Mouse (Mus musculus): ENCODE measurements at regions not wholly inside any gene's neighbourhood (a gene's known extent, or its start where the extent isn't known, plus 50 kb on each side); places are given as distances from the start of the nearest gene placed in this dataset.

- Histone ChIP-seq H3K9ac (ENCODE audit: low read depth, poor library complexity, severe bottlenecking) (no peak overlapping the region), H3K36me3 (ENCODE audit: control insufficient read depth, insufficient read depth, low read length, poor library complexity, severe bottlenecking) (no peaks in the 10 kb centered on the region), H3K9me3 (replicated peaks; ENCODE audit: control insufficient read depth, insufficient read depth, low read length, poor library complexity, severe bottlenecking) (no peaks in the 10 kb centered on the region), H3K27ac (ENCODE audit: insufficient read depth, low read length) (no peak overlapping the region), H3K4me3 (ENCODE audit: low read depth, low read length) (no peak overlapping the region), H3K27me3 (ENCODE audit: control insufficient read depth, insufficient read depth, low read length, poor library complexity, severe bottlenecking) (no peaks in the 10 kb centered on the region), H3K4me1 (ENCODE audit: control insufficient read depth, insufficient read depth, low read length) (peaks cover 10% of the 10 kb centered on the region)
- TF ChIP-seq EP300 (IDR thresholded peaks at IDR 0.05; ENCODE audit: insufficient read depth, low read depth, low read length) (no peak), CTCF (IDR thresholded peaks at IDR 0.05; ENCODE audit: low read depth, low read length) (no peak)
Observed at GRCm38 (mm10) chr9:61631097-61631496, 258.9 kb downstream of the Tle3 start.

- H3K36me3 ChIP-seq (ENCODE audit: control insufficient read depth, insufficient read depth, low read length, poor library complexity, severe bottlenecking) = no peaks in the 10 kb centered on the region
- no peaks in the 10 kb centered on the region for H3K27me3 ChIP-seq (ENCODE audit: control insufficient read depth, insufficient read depth, low read length, poor library complexity, severe bottlenecking)
- H3K9ac ChIP-seq (ENCODE audit: low read depth, poor library complexity, severe bottlenecking) = no peak overlapping the region
- H3K4me1 ChIP-seq (ENCODE audit: control insufficient read depth, insufficient read depth, low read length) = peaks cover 11% of the 10 kb centered on the region
- no peak for TF ChIP-seq CTCF (IDR thresholded peaks at IDR 0.05; ENCODE audit: low read depth, low read length)
- TF ChIP-seq POLR2A (IDR thresholded peaks at IDR 0.05; ENCODE audit: insufficient read depth, low read length) = no peak
- no peak for TF ChIP-seq EP300 (IDR thresholded peaks at IDR 0.05; ENCODE audit: insufficient read depth, low read depth, low read length)
- no peak overlapping the region for H3K27ac ChIP-seq (ENCODE audit: insufficient read depth, low read length)
- H3K9me3 ChIP-seq (replicated peaks; ENCODE audit: control insufficient read depth, insufficient read depth, low read length, poor library complexity, severe bottlenecking) = no peaks in the 10 kb centered on the region
- H3K4me3 ChIP-seq (ENCODE audit: low read depth, low read length) = no peak overlapping the region
Observed at GRCm38 (mm10) chr9:61627801-61628574, 255.8 kb downstream of the Tle3 start.

- Histone ChIP-seq H3K4me1 (ENCODE audit: control insufficient read depth, insufficient read depth, low read length) (peaks cover 15% of the 10 kb centered on the region), H3K27ac (ENCODE audit: insufficient read depth, low read length) (no peak overlapping the region), H3K9ac (ENCODE audit: low read depth, poor library complexity, severe bottlenecking) (no peak overlapping the region), H3K27me3 (ENCODE audit: control insufficient read depth, insufficient read depth, low read length, poor library complexity, severe bottlenecking) (no peaks in the 10 kb centered on the region), H3K9me3 (replicated peaks; ENCODE audit: control insufficient read depth, insufficient read depth, low read length, poor library complexity, severe bottlenecking) (no peaks in the 10 kb centered on the region), H3K36me3 (ENCODE audit: control insufficient read depth, insufficient read depth, low read length, poor library complexity, severe bottlenecking) (no peaks in the 10 kb centered on the region), H3K4me3 (ENCODE audit: low read depth, low read length) (no peak overlapping the region)
- TF ChIP-seq POLR2A (IDR thresholded peaks at IDR 0.05; ENCODE audit: insufficient read depth, low read length) (no peak), EP300 (IDR thresholded peaks at IDR 0.05; ENCODE audit: insufficient read depth, low read depth, low read length) (peak; percentile 54; the same call in 1 of the 2 replicates)
Observed at GRCm38 (mm10) chr9:61622933-61623332, 250.8 kb downstream of the Tle3 start.

- H3K36me3 ChIP-seq (ENCODE audit: control insufficient read depth, insufficient read depth, low read length, poor library complexity, severe bottlenecking) = no peaks in the 10 kb centered on the region
- H3K27me3 ChIP-seq (ENCODE audit: control insufficient read depth, insufficient read depth, low read length, poor library complexity, severe bottlenecking) = no peaks in the 10 kb centered on the region
- H3K27ac ChIP-seq (ENCODE audit: insufficient read depth, low read length) = no peak overlapping the region
- H3K9ac ChIP-seq (ENCODE audit: low read depth, poor library complexity, severe bottlenecking) = no peak overlapping the region
- TF ChIP-seq EP300 (IDR thresholded peaks at IDR 0.05; ENCODE audit: insufficient read depth, low read depth, low read length) = 0 out of 2 replicates have a peak, but pooled peaks have one; percentile 31
- TF ChIP-seq POLR2A (IDR thresholded peaks at IDR 0.05; ENCODE audit: insufficient read depth, low read length) = no peak
- H3K9me3 ChIP-seq (replicated peaks; ENCODE audit: control insufficient read depth, insufficient read depth, low read length, poor library complexity, severe bottlenecking) = no peaks in the 10 kb centered on the region
- H3K4me1 ChIP-seq (ENCODE audit: control insufficient read depth, insufficient read depth, low read length) = peaks cover 6% of the 10 kb centered on the region
- no peak overlapping the region for H3K4me3 ChIP-seq (ENCODE audit: low read depth, low read length)
Observed at GRCm38 (mm10) chr9:61621939-61622338, 249.8 kb downstream of the Tle3 start.

GRCm38 (mm10) chr9:61620786-61621185 lies 248.6 kb downstream of the Tle3 start:
- Histone ChIP-seq H3K9me3 (replicated peaks; ENCODE audit: control insufficient read depth, insufficient read depth, low read length, poor library complexity, severe bottlenecking) (no peaks in the 10 kb centered on the region), H3K27ac (ENCODE audit: insufficient read depth, low read length) (no peak overlapping the region), H3K4me3 (ENCODE audit: low read depth, low read length) (no peak overlapping the region), H3K27me3 (ENCODE audit: control insufficient read depth, insufficient read depth, low read length, poor library complexity, severe bottlenecking) (no peaks in the 10 kb centered on the region), H3K4me1 (ENCODE audit: control insufficient read depth, insufficient read depth, low read length) (peaks cover 6% of the 10 kb centered on the region), H3K36me3 (ENCODE audit: control insufficient read depth, insufficient read depth, low read length, poor library complexity, severe bottlenecking) (no peaks in the 10 kb centered on the region), H3K9ac (ENCODE audit: low read depth, poor library complexity, severe bottlenecking) (no peak overlapping the region)
- TF ChIP-seq CTCF (IDR thresholded peaks at IDR 0.05; ENCODE audit: low read depth, low read length) (no peak), EP300 (IDR thresholded peaks at IDR 0.05; ENCODE audit: insufficient read depth, low read depth, low read length) (no peak), POLR2A (IDR thresholded peaks at IDR 0.05; ENCODE audit: insufficient read depth, low read length) (no peak)

GRCm38 (mm10) chr9:61620105-61620504 lies 247.9 kb downstream of the Tle3 start:
- H3K4me1 ChIP-seq (ENCODE audit: control insufficient read depth, insufficient read depth, low read length) = peaks cover 6% of the 10 kb centered on the region

More at GRCm38 (mm10) chr9:61620105-61620504, 247.9 kb downstream of the Tle3 start:
- H3K36me3 ChIP-seq (ENCODE audit: control insufficient read depth, insufficient read depth, low read length, poor library complexity, severe bottlenecking) = no peaks in the 10 kb centered on the region
- no peak overlapping the region for H3K9ac ChIP-seq (ENCODE audit: low read depth, poor library complexity, severe bottlenecking)
- no peak overlapping the region for H3K27ac ChIP-seq (ENCODE audit: insufficient read depth, low read length)
- H3K27me3 ChIP-seq (ENCODE audit: control insufficient read depth, insufficient read depth, low read length, poor library complexity, severe bottlenecking) = no peaks in the 10 kb centered on the region
- TF ChIP-seq CTCF (IDR thresholded peaks at IDR 0.05; ENCODE audit: low read depth, low read length) (no peak), POLR2A (IDR thresholded peaks at IDR 0.05; ENCODE audit: insufficient read depth, low read length) (no peak)
- no peak overlapping the region for H3K4me3 ChIP-seq (ENCODE audit: low read depth, low read length)
- no peaks in the 10 kb centered on the region for H3K9me3 ChIP-seq (replicated peaks; ENCODE audit: control insufficient read depth, insufficient read depth, low read length, poor library complexity, severe bottlenecking)
